Mouse (Mus musculus): ENCODE measurements around the gene Pbld1.

Pbld1 gene

GRCm38 (mm10) chr10:63059862-63060261 lies at the start of gene Pbld1:
Gene Pbld1, plus strand, starts transcription at chr10:63060162.
- DNase-seq, result no peak

DNA sequence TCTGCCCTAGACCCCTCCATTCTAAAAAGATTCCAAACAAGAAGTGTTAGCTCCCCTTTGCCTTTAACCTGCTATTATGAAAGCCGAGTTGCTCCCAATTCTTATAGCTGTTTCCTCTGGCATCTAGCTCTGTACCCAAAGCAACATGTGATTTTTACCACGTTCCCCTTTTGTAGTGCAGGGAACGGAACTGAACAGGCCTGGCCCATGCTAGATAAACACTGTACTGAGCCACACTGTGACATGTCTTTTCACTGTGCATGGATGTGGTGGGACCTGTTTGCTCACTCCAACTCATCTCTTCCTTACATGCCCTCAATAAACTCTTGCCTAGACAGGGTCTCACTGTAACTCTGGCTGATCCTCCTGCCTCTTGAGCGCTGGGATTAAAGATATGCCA lies 49.7 kb upstream of the Pbld1 start:
- no peak for DNase-seq

DNA sequence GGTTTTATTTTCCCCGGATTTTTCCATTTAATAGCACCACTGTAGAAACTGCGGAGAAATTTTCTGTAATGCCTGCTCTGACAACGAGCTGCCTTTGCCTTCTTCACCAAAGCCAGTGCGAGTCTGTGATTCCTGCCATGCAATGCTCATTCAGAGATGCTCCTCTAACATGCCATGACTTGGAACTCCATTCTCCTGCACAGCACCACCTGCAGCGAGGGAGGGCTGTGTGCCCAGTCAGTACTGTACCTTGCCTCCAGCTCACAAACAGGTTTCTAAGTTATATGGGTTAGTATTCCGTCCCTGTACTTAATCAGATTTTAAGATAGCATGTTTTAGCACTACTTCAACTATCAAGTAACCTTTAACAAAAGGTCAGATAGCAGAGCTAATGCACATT lies 48.4 kb upstream of the Pbld1 start:
- no peak for DNase-seq

- DNase-seq, result no peak
Measured at GRCm38 (mm10) chr10:63013476-63013875, 46.5 kb upstream of the Pbld1 start.

DNA sequence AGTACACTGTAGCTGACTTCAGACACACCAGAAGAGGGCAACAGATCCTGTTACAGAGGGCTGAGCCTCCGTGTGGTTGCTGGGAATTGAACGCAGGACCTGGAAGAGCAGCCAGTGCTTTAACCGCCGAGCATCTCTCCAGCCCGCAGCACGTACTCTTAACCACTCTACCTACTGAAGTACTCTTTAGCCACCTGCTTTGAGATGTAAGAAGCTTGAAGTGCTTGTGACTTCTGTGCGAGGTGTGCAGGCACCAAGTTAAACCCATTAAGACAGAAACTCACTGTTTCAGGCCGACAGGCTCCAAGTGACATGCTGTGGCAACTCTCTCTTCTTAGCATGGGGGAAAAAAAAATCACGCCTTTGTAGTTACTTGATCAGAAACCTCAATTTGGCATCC lies 45.8 kb upstream of the Pbld1 start:
- no peak for DNase-seq

GRCm38 (mm10) chr10:63019304-63019703 lies 40.7 kb upstream of the Pbld1 start:
- no peak for DNase-seq

DNA sequence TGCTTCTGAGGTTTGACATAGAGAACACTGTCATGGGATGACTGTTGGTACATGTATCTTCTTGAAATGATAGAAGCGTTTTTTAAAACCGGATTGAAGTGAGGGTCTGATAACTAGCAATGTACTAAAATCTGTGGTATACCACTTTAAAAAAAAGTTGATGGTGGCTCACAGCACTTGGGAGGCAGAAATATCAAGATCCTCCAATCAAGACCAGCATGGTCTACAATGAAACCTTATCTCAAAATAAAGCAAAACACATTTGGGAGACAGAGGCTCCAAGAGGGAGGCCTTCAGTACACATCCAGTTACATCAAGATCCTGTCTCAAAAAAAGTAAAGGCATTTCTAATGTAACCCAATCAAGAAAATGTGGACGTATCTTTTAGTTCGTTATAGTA lies 38.3 kb upstream of the Pbld1 start:
- DNase-seq, result no peak

DNA sequence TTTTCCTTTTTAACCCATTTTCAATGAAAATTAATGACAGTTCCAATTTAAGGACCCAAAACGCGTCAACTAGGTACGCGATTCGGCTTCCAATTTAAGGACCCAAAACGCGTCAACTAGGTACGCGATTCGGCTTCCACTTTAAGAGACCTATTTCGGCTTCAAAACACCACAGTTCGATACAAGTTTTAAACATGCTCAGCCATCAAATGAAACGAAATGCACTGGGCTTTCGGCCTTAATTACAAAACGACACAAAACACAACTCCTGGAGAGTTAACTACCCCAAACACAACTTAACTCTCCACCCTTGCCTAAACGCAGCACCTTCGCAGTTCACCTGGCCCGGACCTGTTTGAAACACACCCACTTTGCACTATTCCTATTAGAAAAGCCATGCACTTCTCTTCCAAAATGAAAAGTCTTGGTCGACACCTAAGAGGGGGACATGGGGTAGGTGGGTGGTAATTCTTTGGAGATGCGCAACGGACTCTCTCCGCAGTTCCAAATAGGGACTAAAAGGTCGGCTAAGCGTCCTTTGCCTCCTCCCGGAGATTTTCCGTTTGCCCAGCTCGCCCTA lies 37.3 kb upstream of the Pbld1 start:
- DNase-seq, result no peak

- DNase-seq, result peak; percentile 81
Measured at GRCm38 (mm10) chr10:63023121-63023748, 36.7 kb upstream of the Pbld1 start.

- peak; percentile 98 for DNase-seq
Measured at GRCm38 (mm10) chr10:63023749-63024579, 36.0 kb upstream of the Pbld1 start, which contains the start of the genes Hnrnph3 and Pbld2. Gene Hnrnph3, minus strand, starts transcription at chr10:63024217. Gene Pbld2, plus strand, starts transcription at chr10:63024315.

GRCm38 (mm10) chr10:63024580-63024910 lies 35.4 kb upstream of the Pbld1 start:
- DNase-seq, result peak; percentile 85

DNA sequence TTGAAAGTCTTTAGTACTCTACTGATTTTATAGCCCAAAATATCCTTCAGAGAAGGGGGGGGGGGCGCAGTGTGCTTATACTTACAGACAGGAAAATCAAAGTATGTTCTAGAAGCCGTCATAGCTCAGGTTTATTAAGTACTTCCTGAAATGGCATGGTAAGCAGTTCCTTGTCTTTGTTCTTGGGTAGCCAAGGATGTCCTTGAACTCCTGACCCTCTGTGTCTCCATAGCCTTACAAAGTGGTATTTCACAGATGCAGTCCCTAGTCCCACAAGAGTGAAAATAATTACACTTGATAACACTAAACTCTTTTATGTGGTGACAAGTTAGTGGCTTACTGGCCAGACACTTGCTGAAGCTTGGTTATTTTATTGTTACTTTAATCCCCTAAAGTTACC lies 34.9 kb upstream of the Pbld1 start:
- no peak for DNase-seq

DNA sequence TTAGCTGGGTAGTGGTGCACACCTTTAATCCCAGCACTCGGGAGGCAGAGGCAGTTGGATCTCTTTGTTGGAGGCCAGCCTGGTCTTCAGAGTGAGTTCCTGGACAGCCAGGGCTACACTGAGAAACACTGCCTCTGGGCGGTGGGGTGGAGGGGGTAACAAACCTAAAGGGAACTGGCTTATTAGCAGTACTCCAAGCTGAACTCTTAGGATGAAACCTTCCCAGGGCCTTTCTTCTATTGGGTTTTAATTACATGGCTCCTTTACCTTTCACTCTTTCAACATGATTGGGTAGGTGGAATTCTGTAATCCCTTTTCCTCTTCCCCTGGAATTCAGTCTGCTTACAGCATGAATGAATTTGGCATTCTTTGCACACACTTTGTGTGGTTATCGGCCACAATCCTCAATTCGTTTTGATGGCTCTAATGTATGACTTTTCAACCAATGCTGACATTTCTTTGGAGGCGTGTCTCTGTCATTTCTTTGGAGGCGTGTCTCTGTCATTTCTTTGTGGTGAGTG lies 34.4 kb upstream of the Pbld1 start:
- peak; percentile 39 for DNase-seq

DNA sequence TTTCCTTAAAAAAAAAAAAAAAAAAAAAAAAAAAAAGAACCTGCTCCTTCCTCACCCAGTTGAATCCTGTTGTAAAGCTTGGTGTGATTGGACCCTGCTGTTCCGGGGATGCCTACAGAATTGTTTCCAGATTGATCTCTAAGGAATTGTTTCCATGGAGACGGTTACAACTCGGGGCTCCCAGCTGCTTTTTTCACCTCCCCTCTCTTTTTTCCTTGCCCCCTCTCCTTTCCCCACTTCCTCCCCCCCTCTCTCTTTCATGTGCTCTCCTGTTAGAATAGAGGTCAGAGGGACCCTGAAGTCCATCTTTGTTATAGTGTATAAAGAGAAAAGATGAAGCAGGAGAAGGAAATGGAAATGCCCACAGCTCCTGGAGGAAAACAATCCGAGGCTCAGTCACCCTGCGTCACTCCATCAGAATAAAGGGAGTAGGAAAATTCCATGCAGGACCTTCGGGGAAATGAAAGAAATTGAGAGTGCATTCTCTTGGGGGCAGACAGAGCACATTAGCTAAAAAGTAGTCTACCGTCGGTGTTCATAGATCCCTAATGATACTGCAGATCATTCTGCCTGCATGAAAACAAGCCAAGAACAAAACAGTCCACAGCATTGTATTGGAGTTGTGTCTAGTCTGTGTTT lies 33.7 kb upstream of the Pbld1 start:
- no peak for DNase-seq

DNA sequence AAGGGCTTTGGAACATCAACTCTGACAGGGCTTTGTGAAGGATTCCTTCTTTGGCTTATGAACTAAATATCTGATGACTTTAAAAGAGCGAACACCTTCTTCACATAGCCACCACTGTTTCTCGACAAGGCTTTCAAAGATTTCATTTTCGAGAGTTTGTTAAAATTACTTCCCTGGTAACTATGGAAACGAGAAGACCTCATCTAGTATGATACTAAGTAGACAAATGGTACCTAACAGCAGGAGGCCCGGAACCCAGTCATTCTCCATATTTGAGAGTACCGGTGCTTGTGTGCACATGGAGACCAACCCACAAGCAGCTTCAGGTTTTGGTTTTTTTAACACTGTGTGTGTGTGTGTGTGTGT lies 33.2 kb upstream of the Pbld1 start:
- DNase-seq, result no peak

- no peak for DNase-seq
Measured at GRCm38 (mm10) chr10:63027376-63028161, 32.4 kb upstream of the Pbld1 start.

- no peak for DNase-seq
Measured at GRCm38 (mm10) chr10:63028396-63028795, 31.6 kb upstream of the Pbld1 start.

DNA sequence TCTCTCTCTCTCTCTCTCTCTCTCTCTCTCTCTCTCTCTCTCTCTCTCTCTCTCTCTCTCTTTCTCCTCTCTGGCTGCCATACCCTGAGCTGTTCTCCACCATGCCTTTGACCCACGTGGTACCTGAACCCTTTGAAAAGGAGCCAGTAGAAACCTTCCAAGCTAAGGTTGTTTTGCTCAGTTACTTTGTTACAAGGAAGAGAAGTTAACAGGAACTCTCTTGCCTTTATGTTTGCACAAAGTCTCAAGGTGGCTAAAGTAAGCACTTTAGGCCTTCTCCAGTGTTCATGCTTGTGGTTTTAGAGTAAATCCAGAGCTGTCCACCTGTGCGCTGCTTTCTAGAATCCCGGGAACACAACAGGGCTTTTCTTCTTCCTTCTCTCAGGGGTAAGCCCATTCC lies 27.7 kb upstream of the Pbld1 start:
- DNase-seq, result no peak

GRCm38 (mm10) chr10:63032956-63033355 lies 27.0 kb upstream of the Pbld1 start:
- DNase-seq, result no peak

GRCm38 (mm10) chr10:63038571-63039320 lies 21.2 kb upstream of the Pbld1 start:
- DNase-seq, result no peak

DNA sequence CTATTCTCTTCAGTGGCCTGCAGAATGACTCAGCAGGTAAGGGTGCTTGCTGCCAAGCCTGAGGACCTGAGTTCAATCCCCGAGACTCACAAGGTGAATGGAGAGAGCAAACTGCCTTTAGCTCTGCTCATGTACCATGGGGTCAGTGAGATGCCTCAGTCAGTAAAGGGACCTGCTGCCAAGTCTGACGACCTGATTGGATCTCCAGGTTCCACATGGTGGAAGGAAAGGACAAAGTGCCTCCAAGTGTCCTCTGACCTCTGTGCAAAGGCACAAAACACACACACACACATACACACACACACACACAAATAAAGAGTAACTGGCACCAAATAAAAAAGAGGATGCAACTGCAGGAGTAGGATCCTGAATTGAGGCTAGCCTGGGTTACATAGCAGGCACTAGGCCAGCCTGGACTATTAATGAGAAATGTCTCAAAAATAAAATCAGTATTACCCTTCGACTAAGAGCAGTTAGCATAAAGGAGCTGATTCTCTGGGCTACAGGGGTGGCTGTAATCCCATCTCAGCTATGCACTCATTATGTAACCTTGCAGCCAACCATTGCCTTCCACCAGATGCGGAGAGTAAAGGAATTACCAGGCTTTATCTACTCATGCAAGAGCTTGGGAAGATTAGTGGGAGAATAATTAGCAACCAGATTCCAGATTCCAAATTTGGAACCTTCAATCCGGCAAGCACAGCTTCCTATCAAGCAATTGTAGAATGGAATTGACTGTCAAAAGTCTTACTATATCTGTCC lies 19.9 kb upstream of the Pbld1 start:
- DNase-seq, result no peak

Data from cerebellum, adult 9-11 months (tissue).